Mouse (Mus musculus) bone marrow macrophage, adult 2 months (primary cell): ENCODE data around the gene Gpx4. TPM values are rescaled to one million over a fixed set of nuclear protein-coding genes. Genes with fewer than 3 reads are reported as not detected.
A peak's percentile ranks its signal among the peaks of the same experiment; 100 is the strongest.

Experiments used
- H3K27ac ChIP-seq: 2 replicates; pipeline ENCODE4 v1.5.1; 2012; ENCODE audit warnings: low read depth, low read length; ENCODE audit not compliant: insufficient read depth
- H3K4me1 ChIP-seq: 2 replicates; pipeline ENCODE4 v1.6.1; 2012; ENCODE audit warnings: low read length; ENCODE audit not compliant: control insufficient read depth, insufficient read depth
- H3K4me3 ChIP-seq: 2 replicates; pipeline ENCODE4 v1.5.1; 2012; ENCODE audit warnings: mild to moderate bottlenecking, low read length, moderate library complexity; ENCODE audit not compliant: insufficient read depth
- CTCF ChIP-seq: IDR thresholded peaks from 2 replicates; pipeline ENCODE4 v1.5.1; 2012; ENCODE audit warnings: low read depth, mild to moderate bottlenecking, low read length, moderate library complexity
- POLR2A ChIP-seq: IDR thresholded peaks from 2 replicates; pipeline ENCODE4 v1.6.1; 2012; ENCODE audit warnings: mild to moderate bottlenecking, low read depth, low read length, borderline replicate concordance
- polyA plus RNA-seq: library from polyadenylated mRNA; stranded (reverse); fragments of >200 nt; gene quantifications from 2 replicates; pipeline ENCODE4 v1.2.4, GENCODE M21; 2012; ENCODE audit not compliant: missing spikeins, insufficient read depth, insufficient read length

Gpx4 gene
- polyA plus RNA-seq, 1 experiment, result 322 TPM

DNA sequence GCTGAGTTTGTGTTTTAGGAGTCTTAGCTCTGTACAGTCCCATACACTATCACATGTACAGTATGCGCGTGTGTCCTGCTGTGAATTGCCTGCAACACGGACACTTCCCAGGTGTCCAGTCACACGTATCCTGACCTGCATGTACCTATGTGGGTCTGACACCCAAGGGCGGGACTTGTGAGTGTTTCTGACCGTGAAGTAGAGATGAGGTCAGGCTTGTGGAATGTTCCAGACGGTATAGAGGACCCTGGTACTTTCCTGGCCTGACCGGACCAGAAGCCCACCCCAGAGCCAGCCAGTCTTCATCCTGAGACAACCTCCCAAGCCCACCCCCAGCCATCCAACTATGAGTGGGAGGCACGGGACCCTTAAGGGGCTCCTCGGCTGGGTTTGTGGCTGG, 31.4 kb upstream of the Gpx4 start:
- TF ChIP-seq POLR2A (no peak), CTCF (no peak)
- H3K27ac ChIP-seq, result no peak overlapping the region
- no peak overlapping the region for H3K4me3 ChIP-seq
- peaks cover 16% of the 10 kb centered on the region for H3K4me1 ChIP-seq

DNA sequence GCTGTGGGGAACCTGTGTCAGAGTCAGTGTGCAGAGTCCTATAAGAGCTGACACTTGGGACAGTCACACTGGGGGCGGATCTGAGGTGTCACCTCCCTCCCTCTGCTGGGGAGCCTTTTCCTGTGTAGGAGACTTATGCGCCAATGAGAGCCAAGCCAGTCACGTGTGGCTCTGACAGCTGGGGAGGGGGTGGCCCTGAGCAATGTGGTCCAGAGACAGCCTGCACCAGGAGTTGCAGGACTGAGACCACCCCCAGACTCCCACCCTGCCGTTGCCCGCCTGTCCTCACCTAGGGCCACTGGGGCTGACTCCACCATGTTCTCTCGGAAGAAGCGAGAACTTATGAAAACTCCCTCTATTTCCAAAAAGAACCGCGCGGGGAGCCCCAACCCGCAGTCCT, 30.5 kb upstream of the Gpx4 start, which contains the start of gene Arhgap45:
Arhgap45 (plus strand) TSS at position 143 of the 400 bp plus-strand sequence.
- H3K4me1 ChIP-seq, result peaks cover 17% of the 10 kb centered on the region

DNA sequence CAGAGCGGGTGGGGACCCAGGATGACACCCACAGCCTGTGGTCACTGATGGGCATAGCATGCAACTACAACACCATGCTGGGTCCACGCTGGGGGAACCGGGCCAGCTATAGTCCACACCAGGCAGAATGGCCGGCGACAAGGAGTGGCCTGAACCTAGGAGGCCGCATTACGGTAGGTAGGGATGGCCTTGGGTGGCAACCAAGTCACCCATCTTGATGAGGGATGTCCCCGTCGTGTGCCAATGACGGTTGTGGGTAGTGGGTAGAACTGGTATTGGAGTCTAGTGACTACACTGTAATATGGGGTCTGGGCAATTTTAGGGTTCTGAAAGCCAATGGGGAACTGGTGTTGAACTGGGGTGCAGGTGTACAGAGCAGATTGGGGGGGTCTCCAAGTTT, 30.0 kb upstream of the Gpx4 start:
- peak overlapping the region; percentile 76 for H3K4me3 ChIP-seq
- H3K4me1 ChIP-seq, result peaks cover 17% of the 10 kb centered on the region
- peak overlapping the region; percentile 83 for H3K27ac ChIP-seq
- TF ChIP-seq CTCF, result no peak
- TF ChIP-seq POLR2A, result no peak

More for the DNA sequence above, 30.5 kb upstream of the Gpx4 start, which contains the start of gene Arhgap45:
- Histone ChIP-seq H3K27ac (peak within 1 kb of the TSS; percentile 91), H3K4me3 (peak within 1 kb of the TSS; percentile 76)
- TF ChIP-seq POLR2A (no peak), CTCF (no peak)

DNA sequence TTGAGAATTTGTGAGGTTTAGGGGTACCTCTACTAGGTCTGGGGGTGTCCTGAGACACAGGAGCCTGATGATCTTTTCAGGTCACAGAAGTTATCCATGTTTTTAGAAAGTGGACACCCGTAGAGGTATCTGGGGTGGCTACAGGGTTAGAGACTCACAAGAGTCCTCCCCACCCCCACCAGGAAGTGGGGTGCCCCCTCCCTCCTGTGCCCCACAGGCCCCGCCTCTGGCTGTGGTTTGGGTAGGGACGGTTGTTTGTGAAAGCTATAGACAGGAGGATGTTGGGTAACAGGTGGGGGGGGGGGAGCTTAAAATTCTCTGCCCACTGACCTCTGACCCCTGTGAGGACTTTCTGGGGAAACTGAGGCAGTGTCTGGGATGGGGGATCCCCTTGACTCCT, 29.6 kb upstream of the Gpx4 start:
- Histone ChIP-seq H3K27ac (peak overlapping the region; percentile 91), H3K4me3 (peak overlapping the region; percentile 76), H3K4me1 (peaks cover 17% of the 10 kb centered on the region)
- TF ChIP-seq CTCF (no peak), POLR2A (no peak)

DNA sequence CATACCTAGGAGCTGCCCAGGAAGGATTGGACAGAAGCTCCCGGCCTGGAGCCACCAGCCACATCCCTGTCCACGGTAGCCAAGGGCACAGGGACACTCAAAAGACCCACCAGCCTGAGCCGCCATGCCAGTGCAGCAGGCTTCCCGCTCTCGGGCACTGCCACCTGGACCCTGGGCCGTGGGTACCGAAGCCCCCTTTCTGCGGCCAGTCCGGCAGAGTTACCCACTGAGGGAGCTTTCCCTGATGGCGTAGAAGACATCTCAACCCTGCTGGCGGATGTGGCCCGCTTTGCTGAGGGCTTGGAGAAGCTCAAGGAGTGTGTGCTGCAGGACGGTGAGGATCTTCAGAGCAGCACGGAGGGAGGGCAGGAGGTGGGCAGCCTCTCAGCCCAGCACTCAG, 29.2 kb upstream of the Gpx4 start:
- Histone ChIP-seq H3K27ac (peak overlapping the region; percentile 91), H3K4me1 (peaks cover 17% of the 10 kb centered on the region), H3K4me3 (peak overlapping the region; percentile 76)
- no peak for TF ChIP-seq POLR2A

DNA sequence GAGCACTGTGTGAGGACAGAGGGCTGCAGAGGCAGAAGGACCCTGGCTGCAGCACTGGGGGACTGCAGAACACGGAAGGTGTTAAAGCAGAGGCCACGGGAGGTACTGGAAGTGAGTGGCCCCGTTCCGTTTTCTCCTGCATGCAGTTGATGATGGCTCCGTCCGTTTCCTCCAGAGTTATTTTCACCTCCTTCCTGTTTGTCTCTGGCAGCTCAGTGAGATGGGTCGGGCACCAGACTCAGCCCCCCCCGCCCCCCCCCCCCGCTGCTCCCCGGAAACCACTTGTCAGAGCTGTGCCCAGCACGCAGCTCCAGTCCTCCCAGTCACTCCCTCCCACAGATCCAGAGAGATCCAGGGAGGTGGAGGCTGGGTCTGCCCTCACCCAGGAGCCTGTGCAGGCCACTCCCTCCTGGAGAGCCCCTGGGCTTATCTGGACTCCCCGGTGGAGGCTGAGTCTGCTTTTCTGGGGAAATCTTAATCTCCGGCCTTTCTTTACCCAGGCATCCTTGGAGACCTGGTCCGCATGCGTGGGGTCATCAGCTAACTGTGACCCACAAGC, 28.1 kb upstream of the Gpx4 start:
- no peak for TF ChIP-seq POLR2A
- no peak for TF ChIP-seq CTCF
- Histone ChIP-seq H3K4me1 (peaks cover 24% of the 10 kb centered on the region), H3K27ac (peak overlapping the region; percentile 92), H3K4me3 (peak overlapping the region; percentile 57)

DNA sequence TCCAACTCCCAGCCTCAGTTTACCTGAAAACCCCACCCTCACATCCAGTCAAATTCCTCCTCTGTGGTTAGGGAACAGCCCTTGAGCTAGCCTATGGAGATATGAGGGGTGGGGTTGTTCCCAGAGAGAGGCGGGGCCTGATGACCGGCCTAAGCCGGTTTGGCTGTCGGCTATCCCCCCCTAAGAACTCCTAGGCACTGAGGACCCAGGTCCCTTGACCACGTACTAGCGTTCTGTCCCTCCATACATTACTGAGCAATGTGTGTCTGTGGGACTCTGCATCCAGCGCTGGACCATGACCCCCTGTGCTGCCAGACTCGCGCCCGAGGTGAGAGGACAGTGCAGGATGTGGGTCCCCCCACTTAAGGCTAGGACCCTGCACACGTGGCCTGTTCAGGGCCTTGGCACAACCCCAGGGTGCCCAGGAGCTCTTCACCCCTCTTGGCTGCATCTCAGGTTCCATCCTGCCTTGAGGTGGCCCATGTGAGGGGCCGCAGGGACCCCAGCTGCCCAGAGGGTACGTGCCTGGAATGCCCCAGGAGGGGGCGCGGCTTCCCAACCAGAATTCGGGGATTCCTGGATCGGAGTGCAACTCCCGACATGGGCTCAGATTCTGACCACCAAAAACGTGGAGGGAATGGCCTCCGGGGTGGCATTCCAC, 27.4 kb upstream of the Gpx4 start:
- no peak; the same call in 1 of the 2 replicates for TF ChIP-seq CTCF
- Histone ChIP-seq H3K4me3 (peak overlapping the region; percentile 40; the same call in 1 of the 2 replicates), H3K4me1 (peaks cover 30% of the 10 kb centered on the region), H3K27ac (peak overlapping the region; percentile 72)

DNA sequence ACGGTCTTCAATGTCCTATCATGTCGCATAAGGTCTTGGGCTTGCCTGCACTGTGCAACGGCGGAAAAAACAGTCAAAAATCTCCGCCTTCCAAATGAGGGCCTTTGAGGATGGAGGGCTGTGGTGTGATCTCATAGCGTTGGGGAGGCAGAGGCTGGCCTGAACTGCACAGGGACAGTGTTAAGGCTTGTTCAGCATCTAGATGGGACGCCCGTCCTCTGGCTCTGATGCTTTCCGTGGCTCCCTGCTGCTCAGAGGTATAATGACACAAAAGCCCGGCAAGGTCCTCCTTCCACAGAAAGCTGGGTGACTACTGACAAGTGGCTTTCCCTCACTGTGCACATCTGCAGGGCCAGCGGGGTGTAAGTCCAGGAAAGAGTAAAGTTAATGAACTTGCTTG, 26.8 kb upstream of the Gpx4 start:
- H3K4me1 ChIP-seq, result peaks cover 36% of the 10 kb centered on the region
- H3K27ac ChIP-seq, result no peak overlapping the region

DNA sequence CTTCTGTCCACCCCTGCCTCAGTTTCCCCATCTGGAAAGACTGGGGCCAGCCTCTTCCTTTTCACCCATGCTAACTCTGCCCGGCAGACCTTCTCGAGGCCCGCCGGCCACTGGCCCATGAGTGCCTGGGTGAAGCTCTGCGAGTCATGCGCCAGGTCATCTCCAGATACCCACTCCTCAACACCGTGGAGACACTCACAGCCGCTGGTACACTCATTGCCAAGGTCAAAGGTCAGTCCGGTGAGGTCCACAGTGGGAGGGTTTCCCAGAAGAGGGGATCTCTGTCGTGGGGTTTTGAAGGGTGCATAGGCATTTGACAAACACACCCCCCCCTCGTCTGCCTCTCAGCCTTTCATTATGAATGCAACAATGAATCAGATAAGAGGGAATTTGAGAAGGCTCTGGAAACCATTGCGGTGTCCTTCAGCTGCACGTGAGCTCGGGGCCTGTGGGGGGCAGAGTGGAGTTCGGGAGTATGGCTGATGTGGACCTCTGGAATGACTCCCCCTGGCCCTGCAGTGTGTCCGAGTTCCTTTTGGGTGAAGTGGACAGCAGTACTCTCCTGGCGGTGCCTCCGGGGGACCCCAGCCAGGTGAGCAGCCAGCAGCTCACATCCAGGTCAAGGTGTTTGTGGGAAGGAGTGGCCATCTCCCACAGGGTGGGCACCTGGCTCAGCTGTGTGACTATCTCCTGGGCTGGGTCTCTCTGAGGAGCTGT, 26.2 kb upstream of the Gpx4 start:
- Histone ChIP-seq H3K27ac (no peak overlapping the region), H3K4me1 (peaks cover 41% of the 10 kb centered on the region), H3K4me3 (no peak overlapping the region)
- TF ChIP-seq CTCF (no peak), POLR2A (no peak)

More for the DNA sequence above, 26.8 kb upstream of the Gpx4 start:
- no peak overlapping the region for H3K4me3 ChIP-seq
- no peak for TF ChIP-seq POLR2A
- TF ChIP-seq CTCF, result no peak

DNA sequence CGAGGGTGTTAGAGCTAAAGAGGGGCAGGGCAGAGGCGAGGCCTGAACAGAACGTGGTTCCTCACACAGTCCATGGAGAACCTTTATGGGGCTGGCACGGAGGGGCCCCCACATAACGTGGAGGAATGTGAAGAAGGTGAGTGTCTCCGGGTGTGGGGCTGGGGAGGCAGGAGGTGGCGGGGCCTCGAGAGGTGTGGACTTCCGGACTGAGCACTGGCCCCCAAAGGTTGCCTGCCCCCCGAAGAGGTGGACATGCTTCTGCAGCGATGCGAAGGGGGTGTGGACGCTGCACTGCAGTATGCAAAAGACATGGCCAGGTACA, 25.7 kb upstream of the Gpx4 start:
- Histone ChIP-seq H3K4me3 (no peak overlapping the region), H3K27ac (no peak overlapping the region)

More for the DNA sequence above, 25.7 kb upstream of the Gpx4 start:
- peaks cover 38% of the 10 kb centered on the region for H3K4me1 ChIP-seq
- TF ChIP-seq CTCF, result no peak
- TF ChIP-seq POLR2A, result no peak
